Mouse (Mus musculus): ENCODE measurements around the gene Resp18. TPM values are rescaled to one million over a fixed set of nuclear protein-coding genes. Genes with fewer than 3 reads are reported as not detected.
A peak's percentile ranks its signal among the peaks of the same experiment; 100 is the strongest.
"Not testable (repeated sequence)": the region's sequence is repeated elsewhere in the genome, so short reads cannot be mapped to it uniquely, and the experiment has no call there.

The Resp18 gene
- polyA plus RNA-seq, 1 experiment from 2014 or later: not detected

DNA sequence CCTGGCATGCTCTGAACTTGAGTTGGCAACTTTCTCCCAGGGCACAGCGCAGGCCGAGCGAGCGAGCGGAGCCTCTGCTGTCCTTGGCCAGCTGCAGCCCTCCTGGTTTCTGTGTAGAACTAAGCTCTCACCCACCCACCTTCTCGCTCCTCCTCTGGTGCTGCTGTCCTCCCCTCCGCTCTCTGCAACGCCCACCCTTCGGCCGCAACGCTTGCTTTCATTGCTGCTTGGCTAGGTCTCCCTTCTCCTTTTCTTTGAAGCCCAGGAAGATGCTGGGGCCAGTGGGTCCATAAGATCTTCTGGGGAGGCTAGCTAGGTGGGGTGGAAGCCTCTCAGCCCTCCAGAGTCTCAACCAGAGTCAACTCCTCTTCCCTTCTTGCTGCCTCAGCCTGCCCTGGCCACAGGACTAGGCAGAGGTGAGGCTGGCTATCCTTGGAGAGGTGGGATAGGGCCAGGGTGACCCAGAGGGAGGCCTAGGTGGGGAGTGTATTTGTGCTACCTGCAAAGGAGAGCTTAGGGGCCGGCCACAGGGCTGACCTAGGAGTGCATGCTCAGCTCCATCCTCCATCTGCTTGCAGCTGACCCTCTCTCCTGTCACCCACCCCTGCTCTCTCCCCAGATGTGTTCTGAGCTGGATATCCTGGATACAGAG is 33.9 kb downstream of the Resp18 start:
- Histone ChIP-seq H3K27ac (ENCODE audit: low read depth) (no peak overlapping the region), H3K36me3 (replicated peaks; ENCODE audit: insufficient read depth, low read length) (peaks cover 32% of the 10 kb centered on the region)
- peak; percentile 16 for ATAC-seq

DNA sequence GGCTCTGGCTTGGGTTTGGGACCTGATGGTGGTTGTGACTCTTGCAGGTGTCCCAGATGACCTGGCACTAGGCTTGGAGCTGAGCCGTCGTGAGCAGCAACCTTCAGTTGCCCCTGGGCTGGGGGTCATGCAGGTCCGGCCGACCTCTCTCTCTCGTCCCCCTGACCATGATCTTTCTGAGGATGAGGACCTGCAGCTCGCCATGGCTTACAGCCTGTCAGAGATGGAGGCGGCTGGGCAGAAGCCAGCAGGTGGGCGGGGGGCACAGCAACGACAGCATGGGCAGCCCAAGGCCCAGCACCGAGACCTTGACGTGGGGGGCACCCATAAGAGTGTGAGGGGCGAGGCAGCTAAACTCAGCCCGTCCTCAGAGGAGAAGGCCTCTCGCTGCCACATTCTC is 34.8 kb downstream of the Resp18 start:
- no peaks in the 10 kb centered on the region for H3K27me3 ChIP-seq (ENCODE audit: insufficient read depth, low read length)
- ATAC-seq (no peak), DNase-seq (no peak)
- no peak overlapping the region for H3K27ac ChIP-seq (ENCODE audit: low read depth)
- H3K9ac ChIP-seq (replicated peaks): no peak overlapping the region
- no peak for TF ChIP-seq EP300 (IDR thresholded peaks at IDR 0.05; ENCODE audit: low read depth)
- TF ChIP-seq CTCF (IDR thresholded peaks at IDR 0.05; ENCODE audit: low read depth): no peak
- WGBS (ENCODE audit: insufficient replicate concordance): 90% methylated on average over 14 of the region's 14 CpGs
- peaks cover 37% of the 10 kb centered on the region for H3K36me3 ChIP-seq (replicated peaks; ENCODE audit: insufficient read depth, low read length)
- H3K4me2 ChIP-seq (ENCODE audit: low read depth, low read length): no peak overlapping the region
- H3K9me3 ChIP-seq (ENCODE audit: low read length): no peaks in the 10 kb centered on the region
- H3K4me3 ChIP-seq (ENCODE audit: low read depth, low read length): no peak overlapping the region
- H3K4me1 ChIP-seq (ENCODE audit: insufficient read depth): peaks cover 4% of the 10 kb centered on the region

More for the DNA sequence above, 33.9 kb downstream of the Resp18 start:
- TF ChIP-seq EP300 (IDR thresholded peaks at IDR 0.05; ENCODE audit: low read depth) (no peak), CTCF (IDR thresholded peaks at IDR 0.05; ENCODE audit: low read depth) (no peak)
- Histone ChIP-seq H3K4me2 (ENCODE audit: low read depth, low read length) (no peak overlapping the region), H3K4me3 (ENCODE audit: low read depth, low read length) (no peak overlapping the region), H3K9me3 (ENCODE audit: low read length) (no peaks in the 10 kb centered on the region), H3K27me3 (ENCODE audit: insufficient read depth, low read length) (no peaks in the 10 kb centered on the region), H3K4me1 (ENCODE audit: insufficient read depth) (peaks cover 5% of the 10 kb centered on the region), H3K9ac (replicated peaks) (no peak overlapping the region)
- DNase-seq: no peak
- WGBS (ENCODE audit: insufficient replicate concordance): 92% methylated on average over 12 of the region's 12 CpGs

DNA sequence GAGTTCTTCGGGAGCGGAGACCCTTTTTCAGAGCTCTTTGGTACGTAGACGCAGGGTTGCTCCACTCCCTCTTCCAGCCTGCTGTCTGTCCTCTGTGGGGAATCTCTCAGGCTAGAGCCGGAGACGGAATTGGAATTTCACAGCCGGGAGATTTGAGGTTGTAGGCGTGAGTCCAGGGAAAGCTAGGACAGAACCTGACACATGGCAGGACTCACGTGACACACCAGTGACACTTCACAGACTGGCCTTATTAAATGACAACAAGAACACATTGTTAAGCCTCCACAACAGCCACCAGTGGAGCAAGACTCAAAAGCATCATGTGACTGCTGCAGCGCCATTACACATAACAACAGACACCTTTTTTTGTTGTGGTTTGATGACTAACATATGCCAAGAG is 38.6 kb downstream of the Resp18 start:
- TF ChIP-seq CTCF (IDR thresholded peaks at IDR 0.05; ENCODE audit: low read depth) (no peak), EP300 (IDR thresholded peaks at IDR 0.05; ENCODE audit: low read depth) (no peak)

DNA sequence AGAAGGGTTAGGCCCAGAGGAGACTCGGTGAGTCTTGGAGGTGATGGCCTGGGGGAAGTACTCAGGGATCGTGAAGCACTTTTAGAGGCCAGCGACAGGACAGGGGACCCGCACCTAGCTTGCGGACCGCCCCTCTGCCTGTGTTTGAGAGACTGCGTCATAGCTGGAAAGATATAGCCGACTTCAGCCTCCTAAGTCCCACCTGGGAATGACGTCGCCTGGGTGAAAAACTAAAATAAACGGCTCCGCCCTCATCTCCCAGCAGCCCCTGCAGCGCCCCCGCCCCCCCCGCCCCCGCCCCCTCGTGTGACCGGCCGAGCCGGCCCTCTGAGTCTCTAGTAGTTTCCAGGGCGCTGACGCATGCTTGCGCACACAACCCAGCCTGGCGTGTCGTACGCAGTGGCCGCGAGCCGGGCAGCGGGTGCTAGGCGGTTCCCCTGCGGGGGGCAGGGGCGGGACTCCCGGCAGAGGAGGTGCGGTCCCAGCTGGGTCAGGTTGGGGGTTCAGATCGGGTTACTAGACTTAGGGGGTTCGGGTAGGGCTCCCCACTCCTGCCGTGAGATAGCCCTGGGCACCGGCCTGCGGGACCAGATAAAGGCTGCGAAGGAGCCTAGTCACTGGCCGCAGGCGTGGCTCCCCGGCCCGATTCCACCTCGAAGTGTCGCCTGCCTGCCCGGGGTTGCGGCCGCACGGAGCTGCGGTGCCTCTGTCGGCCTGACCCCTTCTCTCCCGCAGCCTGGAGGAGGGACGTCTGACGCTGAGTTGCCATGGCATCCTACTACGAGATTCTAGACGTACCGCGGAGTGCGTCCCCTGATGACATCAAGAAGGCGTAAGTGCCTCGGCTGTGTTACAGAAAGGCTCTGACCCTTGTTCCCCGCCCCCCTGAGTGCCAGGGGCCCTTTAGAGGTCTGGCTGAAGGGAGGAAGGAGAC is 41.8 kb downstream of the Resp18 start, which contains the start of gene Dnajb2:
Gene Dnajb2 (plus strand): TSS at position 290 of the 934 bp plus-strand sequence.
- no peaks in the 10 kb centered on the region for H3K27me3 ChIP-seq (ENCODE audit: insufficient read depth, low read length)
- peak within 1 kb of the TSS; percentile 79 for H3K9ac ChIP-seq (replicated peaks)
- H3K36me3 ChIP-seq (replicated peaks; ENCODE audit: insufficient read depth, low read length): peaks cover 21% of the 10 kb centered on the region
- peak within 1 kb of the TSS; percentile 92 for H3K4me2 ChIP-seq (ENCODE audit: low read depth, low read length)
- DNase-seq (peak; percentile 92), ATAC-seq (peak; percentile 92)
- WGBS (ENCODE audit: insufficient replicate concordance): 1% methylated on average over 64 of the region's 64 CpGs
- H3K4me3 ChIP-seq (ENCODE audit: low read depth, low read length): peak within 1 kb of the TSS; percentile 56
- H3K4me1 ChIP-seq (ENCODE audit: insufficient read depth): peaks cover 15% of the 10 kb centered on the region
- TF ChIP-seq EP300 (IDR thresholded peaks at IDR 0.05; ENCODE audit: low read depth): peak; percentile 95
- 0 out of 2 replicates have a peak, but pooled peaks have one; percentile 13 for TF ChIP-seq CTCF (IDR thresholded peaks at IDR 0.05; ENCODE audit: low read depth)
- peak within 1 kb of the TSS; percentile 97 for H3K27ac ChIP-seq (ENCODE audit: low read depth)
- H3K9me3 ChIP-seq (ENCODE audit: low read length): no peaks in the 10 kb centered on the region

More for the DNA sequence above, 38.6 kb downstream of the Resp18 start:
- peaks cover 15% of the 10 kb centered on the region for H3K4me1 ChIP-seq (ENCODE audit: insufficient read depth)
- DNase-seq (no peak), ATAC-seq (no peak)
- no peaks in the 10 kb centered on the region for H3K27me3 ChIP-seq (ENCODE audit: insufficient read depth, low read length)
- no peak overlapping the region for H3K4me2 ChIP-seq (ENCODE audit: low read depth, low read length)
- WGBS (ENCODE audit: insufficient replicate concordance): 89% methylated on average over 10 of the region's 10 CpGs
- no peak overlapping the region for H3K9ac ChIP-seq (replicated peaks)
- H3K27ac ChIP-seq (ENCODE audit: low read depth): no peak overlapping the region
- no peak overlapping the region for H3K4me3 ChIP-seq (ENCODE audit: low read depth, low read length)
- H3K9me3 ChIP-seq (ENCODE audit: low read length): no peaks in the 10 kb centered on the region
- H3K36me3 ChIP-seq (replicated peaks; ENCODE audit: insufficient read depth, low read length): peaks cover 37% of the 10 kb centered on the region

DNA sequence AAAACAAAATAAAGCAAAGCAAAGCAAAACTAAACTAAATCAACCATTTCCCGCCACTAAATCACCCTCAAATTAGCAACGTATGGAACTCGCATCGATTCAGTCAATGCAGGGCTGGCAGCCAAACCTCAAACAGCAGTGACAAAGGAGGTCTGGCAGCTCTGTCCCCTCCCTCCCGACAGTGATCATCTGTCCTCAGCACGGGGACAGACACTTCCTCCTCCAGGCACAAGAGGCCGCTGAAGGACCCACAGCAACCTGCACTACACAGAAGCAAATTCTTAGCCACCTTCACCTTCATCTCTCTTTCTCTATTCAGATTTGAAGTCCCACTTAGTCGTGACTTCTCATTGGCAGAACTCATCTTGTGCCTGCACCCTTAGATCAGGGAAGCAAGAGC is 43.6 kb downstream of the Resp18 start:
- no peak overlapping the region for H3K9ac ChIP-seq (replicated peaks)
- no peaks in the 10 kb centered on the region for H3K9me3 ChIP-seq (ENCODE audit: low read length)
- no peak overlapping the region for H3K27ac ChIP-seq (ENCODE audit: low read depth)
- peaks cover 20% of the 10 kb centered on the region for H3K4me1 ChIP-seq (ENCODE audit: insufficient read depth)
- peak; percentile 94 for TF ChIP-seq CTCF (IDR thresholded peaks at IDR 0.05; ENCODE audit: low read depth)
- TF ChIP-seq EP300 (IDR thresholded peaks at IDR 0.05; ENCODE audit: low read depth): no peak
- H3K27me3 ChIP-seq (ENCODE audit: insufficient read depth, low read length): no peaks in the 10 kb centered on the region
- H3K36me3 ChIP-seq (replicated peaks; ENCODE audit: insufficient read depth, low read length): peaks cover 8% of the 10 kb centered on the region; the same call in 1 of the 2 replicates
- peak; percentile 80 for DNase-seq
- no peak overlapping the region for H3K4me2 ChIP-seq (ENCODE audit: low read depth, low read length)
- WGBS (ENCODE audit: insufficient replicate concordance): 1% methylated on average over 8 of the region's 8 CpGs
- ATAC-seq: 0 out of 2 replicates have a peak, but pooled peaks have one; percentile 7
- H3K4me3 ChIP-seq (ENCODE audit: low read depth, low read length): no peak overlapping the region

DNA sequence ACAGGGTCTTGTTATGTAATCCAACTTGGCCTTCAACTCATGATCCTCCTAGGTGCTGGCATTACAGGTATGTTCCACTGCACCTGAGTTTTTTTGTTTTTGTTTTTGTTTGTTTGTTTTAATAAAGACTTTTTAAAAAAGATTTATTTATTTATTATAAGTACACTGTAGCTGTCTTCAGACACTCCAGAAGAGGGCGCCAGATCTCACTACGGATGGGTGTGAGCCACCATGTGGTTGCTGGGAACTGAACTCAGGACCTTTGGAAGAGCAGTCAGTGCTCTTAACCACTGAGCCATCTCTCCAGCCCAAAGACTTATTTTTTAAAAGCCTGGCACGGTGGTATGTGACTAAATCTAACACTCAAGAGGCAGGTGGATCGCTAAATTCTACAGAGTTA is 45.7 kb downstream of the Resp18 start:
- ATAC-seq; H3K4me3 ChIP-seq (ENCODE audit: low read depth, low read length); DNase-seq; H3K27me3 ChIP-seq (ENCODE audit: insufficient read depth, low read length); H3K9me3 ChIP-seq (ENCODE audit: low read length); H3K36me3 ChIP-seq (replicated peaks; ENCODE audit: insufficient read depth, low read length); H3K9ac ChIP-seq (replicated peaks); H3K4me2 ChIP-seq (ENCODE audit: low read depth, low read length); H3K27ac ChIP-seq (ENCODE audit: low read depth): not testable (repeated sequence)
- WGBS (ENCODE audit: insufficient replicate concordance): 71% methylated on average over 4 of the region's 4 CpGs
- TF ChIP-seq CTCF (IDR thresholded peaks at IDR 0.05; ENCODE audit: low read depth): peak; percentile 44
- H3K4me1 ChIP-seq (ENCODE audit: insufficient read depth): peaks cover 21% of the 10 kb centered on the region

All from liver, postnatal 0 days (tissue).